Mouse (Mus musculus) sigmoid colon, adult 10 weeks (tissue): ENCODE data around the gene Stpg2. TPM values are rescaled to one million over a fixed set of nuclear protein-coding genes. Genes with fewer than 3 reads are reported as not detected.

Experiments used
- polyA plus RNA-seq: library from polyadenylated mRNA; stranded (reverse); fragments of 350-450 nt; fragmentation: Illumina TruSeq; extraction: RNeasy Lipid Tissue Mini Kit (QIAGEN cat#74804); gene quantifications from one replicate; pipeline ENCODE4 v1.2.3, GENCODE M21; 2014; ENCODE audit warnings: low read depth, low replicate concordance

Stpg2 gene
- polyA plus RNA-seq, result not detected

DNA sequence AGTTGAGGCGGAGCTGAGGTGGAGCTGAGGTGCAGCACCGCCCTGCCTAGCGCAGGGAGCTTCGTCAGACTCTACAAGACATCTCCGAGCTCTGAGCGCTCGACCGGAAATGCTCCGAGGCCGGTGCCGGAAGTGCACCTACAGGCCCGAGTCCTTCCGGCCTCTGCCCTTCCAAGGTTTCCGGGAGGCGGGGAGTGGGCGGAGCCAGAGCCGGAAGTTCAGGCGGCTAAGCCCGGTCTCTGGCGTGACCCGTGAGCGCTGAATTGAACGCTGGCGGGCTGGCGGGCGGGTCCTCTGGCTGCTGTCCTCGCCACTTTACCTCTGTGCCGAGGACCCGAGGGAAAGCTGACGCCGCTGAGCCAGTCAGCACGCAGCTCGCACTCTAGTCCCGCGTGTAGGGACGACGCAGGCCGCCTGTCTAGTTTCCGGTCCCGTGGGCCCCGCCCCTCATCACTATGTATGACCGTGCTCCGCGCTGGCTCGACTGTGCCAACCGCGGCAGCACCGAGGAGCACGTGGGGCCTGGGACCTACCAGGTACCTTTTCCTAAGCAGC, at the start of gene Stpg2:
Gene Stpg2, plus strand, starts transcription at position 251 of the 555 bp plus-strand sequence.

Other genes starting within 250 kb of the Stpg2 start
- gene Rap1gds1, start 130.5 kb upstream of the Stpg2 start, polyA plus RNA-seq, result 66.4 TPM